Mouse (Mus musculus) CD4-positive, CD25-positive, alpha-beta regulatory T cell (primary cell): ENCODE measurements around the gene Lyar. TPM values are rescaled to one million over a fixed set of nuclear protein-coding genes. Genes with fewer than 3 reads are reported as not detected.

Source experiments
- polyA plus RNA-seq: library from polyadenylated mRNA; unstranded; fragments of 100-300 nt; shearing (Covaris generic); gene quantifications from one replicate; pipeline ENCODE4 v1.2.1, GENCODE M21; 2017

The Lyar gene
- 49.9 TPM for polyA plus RNA-seq

DNA sequence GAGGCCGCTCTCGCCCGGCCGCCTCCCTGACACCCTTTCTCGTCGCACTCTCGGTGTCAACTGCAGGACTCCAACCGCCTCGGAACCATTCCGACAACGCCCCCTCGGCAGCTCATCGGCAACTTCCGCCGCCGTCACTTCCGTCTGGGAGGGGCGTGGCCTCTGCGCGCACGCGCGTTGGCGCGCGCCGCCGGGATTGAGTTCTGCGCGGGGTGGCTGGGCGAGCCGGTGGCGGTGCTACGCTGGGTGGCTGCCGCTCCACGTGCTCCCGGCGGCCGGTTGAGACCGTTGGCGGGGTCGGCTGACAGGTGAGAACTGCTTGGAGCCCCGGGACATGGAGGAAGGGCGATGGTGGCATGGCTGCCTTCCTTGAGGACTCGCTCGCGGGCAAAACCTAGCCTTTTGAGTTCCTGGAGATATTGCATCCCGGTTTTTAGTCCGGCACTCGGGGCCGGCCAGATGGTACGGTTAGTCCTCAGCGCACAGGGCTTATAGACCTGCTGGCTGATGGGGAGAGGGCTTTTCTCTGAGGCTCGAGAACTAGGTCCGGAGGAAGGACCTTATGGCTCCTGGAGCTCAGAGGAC lies at the start of gene Lyar, which contains the start of gene Zbtb49:
Gene Lyar (plus strand): TSS at position 143 of the 585 bp plus-strand sequence.
Gene Zbtb49 (minus strand): TSS at position 130 of the 585 bp plus-strand sequence.

DNA sequence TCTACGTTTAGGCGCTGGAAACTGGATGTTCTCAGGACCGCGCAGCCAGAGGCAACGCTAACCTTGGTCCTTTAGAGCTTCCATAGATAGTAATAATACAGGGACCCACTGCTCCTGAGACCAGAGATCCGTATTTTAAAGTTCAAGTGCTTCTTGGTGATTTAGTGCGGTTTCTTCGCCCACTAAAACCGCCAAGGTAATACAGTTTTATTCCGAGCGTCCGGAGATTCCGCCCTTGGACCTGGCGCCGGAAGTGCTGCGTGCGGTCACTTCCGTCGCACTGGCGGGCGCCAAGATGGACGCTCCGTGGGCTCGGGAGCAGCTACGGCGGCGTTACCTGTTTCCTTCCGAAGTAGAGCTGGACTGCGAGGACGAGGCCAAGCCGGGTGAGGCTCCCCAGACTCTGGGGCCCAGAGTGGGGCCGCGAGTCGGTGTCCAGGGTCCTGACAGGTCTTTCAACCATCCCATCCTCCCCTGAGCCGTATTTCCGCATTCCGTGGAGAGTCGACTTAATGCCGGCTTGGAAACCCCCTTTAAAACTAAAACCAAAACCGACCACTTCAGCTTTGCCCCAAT lies 39.9 kb downstream of the Lyar start, which contains the start of gene Tmem128:
Gene Tmem128 (plus strand): TSS at position 79 of the 576 bp plus-strand sequence.

DNA sequence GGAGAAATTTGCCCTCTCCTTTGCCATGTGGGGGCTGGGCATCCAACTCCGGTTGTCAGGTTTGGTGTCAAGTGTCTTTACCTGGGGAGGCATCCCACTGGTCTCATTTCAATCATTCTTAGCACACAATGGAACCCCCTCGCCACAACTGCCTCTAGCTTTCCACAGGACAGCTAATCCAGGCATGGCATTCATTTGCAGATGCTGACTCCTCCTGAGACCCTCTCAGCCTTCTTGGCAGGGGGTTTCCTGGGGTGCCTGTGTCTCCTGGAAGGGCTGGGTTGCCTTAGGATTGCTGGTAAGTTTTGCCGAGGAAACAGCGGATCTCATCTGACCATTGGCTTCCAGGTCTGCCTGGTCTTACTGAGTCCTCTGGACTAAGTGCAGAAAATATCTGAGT lies 55.5 kb downstream of the Lyar start, which contains the start of gene Otop1:
Gene Otop1 (plus strand): TSS at position 202 of the 400 bp plus-strand sequence.

Other genes with a start within 250 kb of the Lyar start
- 37.6 TPM for gene Stx18, start 181.7 kb upstream of the Lyar start, polyA plus RNA-seq
- 0.22 TPM for gene Nsg1, start 60.6 kb upstream of the Lyar start, polyA plus RNA-seq
- 19.4 TPM for gene Zbtb49, start within 50 bp of the Lyar start, polyA plus RNA-seq
- 101 TPM for gene Tmem128, start 39.7 kb downstream of the Lyar start, polyA plus RNA-seq
- gene Otop1, start 55.5 kb downstream of the Lyar start, polyA plus RNA-seq, result not detected
- not detected for gene Drd5, start 98.9 kb downstream of the Lyar start, polyA plus RNA-seq